Mouse (Mus musculus): ENCODE data around the gene Nectin2. TPM values are rescaled to one million over a fixed set of nuclear protein-coding genes. Genes with fewer than 3 reads are reported as not detected.

Nectin2 gene
- polyA plus RNA-seq, 1 experiment = 4.7 TPM

- TF ChIP-seq CTCF (IDR thresholded peaks at IDR 0.05; ENCODE audit: control insufficient read depth, insufficient read depth, low read length) (no peak), POLR2A (IDR thresholded peaks at IDR 0.05; ENCODE audit: borderline replicate concordance, control insufficient read depth, low read depth, low read length) (no peak)
- H3K4me1 ChIP-seq (ENCODE audit: control insufficient read depth, insufficient read depth, low read length) = peaks cover 3% of the 10 kb centered on the region; the same call in 1 of the 2 replicates
- no peak overlapping the region for H3K27ac ChIP-seq (ENCODE audit: control insufficient read depth, insufficient read depth, low read depth, low read length, poor library complexity)
- H3K4me3 ChIP-seq (replicated peaks; ENCODE audit: control insufficient read depth, low read depth, low read length) = no peak overlapping the region
- WGBS = 71% methylated on average over 6 of the region's 6 CpGs
Measured at GRCm38 (mm10) chr7:19686521-19686920, 63.8 kb downstream of the Nectin2 start.

- Histone ChIP-seq H3K4me3 (replicated peaks; ENCODE audit: control insufficient read depth, low read depth, low read length) (no peak overlapping the region), H3K27ac (ENCODE audit: control insufficient read depth, insufficient read depth, low read depth, low read length, poor library complexity) (0 out of 2 replicates have a peak overlapping the region, but pooled peaks have one; percentile 0), H3K4me1 (ENCODE audit: control insufficient read depth, insufficient read depth, low read length) (peaks cover 3% of the 10 kb centered on the region; the same call in 1 of the 2 replicates)
- TF ChIP-seq POLR2A (IDR thresholded peaks at IDR 0.05; ENCODE audit: borderline replicate concordance, control insufficient read depth, low read depth, low read length) = no peak
- no peak for TF ChIP-seq CTCF (IDR thresholded peaks at IDR 0.05; ENCODE audit: control insufficient read depth, insufficient read depth, low read length)
- WGBS = 67% methylated on average over 4 of the region's 4 CpGs
Measured at GRCm38 (mm10) chr7:19685374-19685773, 64.9 kb downstream of the Nectin2 start.

GRCm38 (mm10) chr7:19683771-19684201, 66.5 kb downstream of the Nectin2 start:
- WGBS = 38% methylated on average over 6 of the region's 6 CpGs
- H3K4me3 ChIP-seq (replicated peaks; ENCODE audit: control insufficient read depth, low read depth, low read length) = no peak overlapping the region
- no peak for TF ChIP-seq CTCF (IDR thresholded peaks at IDR 0.05; ENCODE audit: control insufficient read depth, insufficient read depth, low read length)
- TF ChIP-seq POLR2A (IDR thresholded peaks at IDR 0.05; ENCODE audit: borderline replicate concordance, control insufficient read depth, low read depth, low read length) = no peak
- H3K27ac ChIP-seq (ENCODE audit: control insufficient read depth, insufficient read depth, low read depth, low read length, poor library complexity) = peak overlapping the region; percentile 50
- H3K4me1 ChIP-seq (ENCODE audit: control insufficient read depth, insufficient read depth, low read length) = peaks cover 3% of the 10 kb centered on the region; the same call in 1 of the 2 replicates

- WGBS = 51% methylated on average over 3 of the region's 3 CpGs
- Histone ChIP-seq H3K4me1 (ENCODE audit: control insufficient read depth, insufficient read depth, low read length) (peaks cover 3% of the 10 kb centered on the region; the same call in 1 of the 2 replicates), H3K4me3 (replicated peaks; ENCODE audit: control insufficient read depth, low read depth, low read length) (no peak overlapping the region), H3K27ac (ENCODE audit: control insufficient read depth, insufficient read depth, low read depth, low read length, poor library complexity) (0 out of 2 replicates have a peak overlapping the region, but pooled peaks have one; percentile 42)
- TF ChIP-seq CTCF (IDR thresholded peaks at IDR 0.05; ENCODE audit: control insufficient read depth, insufficient read depth, low read length) = no peak
- TF ChIP-seq POLR2A (IDR thresholded peaks at IDR 0.05; ENCODE audit: borderline replicate concordance, control insufficient read depth, low read depth, low read length) = no peak
Measured at GRCm38 (mm10) chr7:19682979-19683378, 67.3 kb downstream of the Nectin2 start.

- Histone ChIP-seq H3K27ac (ENCODE audit: control insufficient read depth, insufficient read depth, low read depth, low read length, poor library complexity) (no peak within 1 kb of the TSS), H3K4me3 (replicated peaks; ENCODE audit: control insufficient read depth, low read depth, low read length) (no peak within 1 kb of the TSS), H3K4me1 (ENCODE audit: control insufficient read depth, insufficient read depth, low read length) (peaks cover 1% of the 10 kb centered on the region; the same call in 1 of the 2 replicates)
- whole genome bisulfite sequencing = 73% methylated on average over 8 of the region's 8 CpGs
- TF ChIP-seq POLR2A (IDR thresholded peaks at IDR 0.05; ENCODE audit: borderline replicate concordance, control insufficient read depth, low read depth, low read length) = no peak
Measured at GRCm38 (mm10) chr7:19681202-19681694, 69.0 kb downstream of the Nectin2 start, which contains the start of the genes Gm44805 and Apoc4. Gene Gm44805 (minus strand): TSS chr7:19681423. Gene Apoc4 (minus strand): TSS chr7:19681479.

GRCm38 (mm10) chr7:19680702-19681101, 69.6 kb downstream of the Nectin2 start:
- Histone ChIP-seq H3K27ac (ENCODE audit: control insufficient read depth, insufficient read depth, low read depth, low read length, poor library complexity) (no peak overlapping the region), H3K4me1 (ENCODE audit: control insufficient read depth, insufficient read depth, low read length) (peaks cover 1% of the 10 kb centered on the region; the same call in 1 of the 2 replicates), H3K4me3 (replicated peaks; ENCODE audit: control insufficient read depth, low read depth, low read length) (no peak overlapping the region)
- TF ChIP-seq POLR2A (IDR thresholded peaks at IDR 0.05; ENCODE audit: borderline replicate concordance, control insufficient read depth, low read depth, low read length) (no peak), CTCF (IDR thresholded peaks at IDR 0.05; ENCODE audit: control insufficient read depth, insufficient read depth, low read length) (no peak)
- WGBS = 77% methylated on average over 2 of the region's 2 CpGs

- 82% methylated on average over 3 of the region's 3 CpGs for WGBS
- no peaks in the 10 kb centered on the region; the same call in 1 of the 2 replicates for H3K4me1 ChIP-seq (ENCODE audit: control insufficient read depth, insufficient read depth, low read length)
- H3K27ac ChIP-seq (ENCODE audit: control insufficient read depth, insufficient read depth, low read depth, low read length, poor library complexity) = no peak overlapping the region
- no peak overlapping the region for H3K4me3 ChIP-seq (replicated peaks; ENCODE audit: control insufficient read depth, low read depth, low read length)
- TF ChIP-seq CTCF (IDR thresholded peaks at IDR 0.05; ENCODE audit: control insufficient read depth, insufficient read depth, low read length) (no peak), POLR2A (IDR thresholded peaks at IDR 0.05; ENCODE audit: borderline replicate concordance, control insufficient read depth, low read depth, low read length) (no peak)
Measured at GRCm38 (mm10) chr7:19678901-19679300, 71.4 kb downstream of the Nectin2 start.

- WGBS = 81% methylated on average over 8 of the region's 8 CpGs
- H3K27ac ChIP-seq (ENCODE audit: control insufficient read depth, insufficient read depth, low read depth, low read length, poor library complexity) = no peak within 1 kb of the TSS
- no peak for TF ChIP-seq CTCF (IDR thresholded peaks at IDR 0.05; ENCODE audit: control insufficient read depth, insufficient read depth, low read length)
- TF ChIP-seq POLR2A (IDR thresholded peaks at IDR 0.05; ENCODE audit: borderline replicate concordance, control insufficient read depth, low read depth, low read length) = no peak
- no peak within 1 kb of the TSS for H3K4me3 ChIP-seq (replicated peaks; ENCODE audit: control insufficient read depth, low read depth, low read length)
- H3K4me1 ChIP-seq (ENCODE audit: control insufficient read depth, insufficient read depth, low read length) = no peaks in the 10 kb centered on the region; the same call in 1 of the 2 replicates
Measured at GRCm38 (mm10) chr7:19677872-19678271, 72.4 kb downstream of the Nectin2 start, which contains the start of gene Apoc2. Gene Apoc2 (minus strand): TSS chr7:19677941.
